Mouse (Mus musculus): ENCODE measurements around the gene Tchhl1.
A peak's percentile ranks its signal among the peaks of the same experiment; 100 is the strongest.
"Not testable (repeated sequence)": the region's sequence is repeated elsewhere in the genome, so short reads cannot be mapped to it uniquely, and the experiment has no call there.

Tchhl1 gene

GRCm38 (mm10) chr3:93468561-93468960 lies at the start of gene Tchhl1:
Gene Tchhl1, plus strand, starts transcription at chr3:93468754.
- DNase-seq: no peak

GRCm38 (mm10) chr3:93431673-93432072 lies 36.9 kb upstream of the Tchhl1 start:
- DNase-seq: no peak

- DNase-seq: no peak
These were observed 26.5 kb upstream of the Tchhl1 start, which contains the start of gene Tchh for GRCm38 (mm10) chr3:93442030-93442429. Gene Tchh, plus strand, starts transcription at chr3:93442330.

DNA sequence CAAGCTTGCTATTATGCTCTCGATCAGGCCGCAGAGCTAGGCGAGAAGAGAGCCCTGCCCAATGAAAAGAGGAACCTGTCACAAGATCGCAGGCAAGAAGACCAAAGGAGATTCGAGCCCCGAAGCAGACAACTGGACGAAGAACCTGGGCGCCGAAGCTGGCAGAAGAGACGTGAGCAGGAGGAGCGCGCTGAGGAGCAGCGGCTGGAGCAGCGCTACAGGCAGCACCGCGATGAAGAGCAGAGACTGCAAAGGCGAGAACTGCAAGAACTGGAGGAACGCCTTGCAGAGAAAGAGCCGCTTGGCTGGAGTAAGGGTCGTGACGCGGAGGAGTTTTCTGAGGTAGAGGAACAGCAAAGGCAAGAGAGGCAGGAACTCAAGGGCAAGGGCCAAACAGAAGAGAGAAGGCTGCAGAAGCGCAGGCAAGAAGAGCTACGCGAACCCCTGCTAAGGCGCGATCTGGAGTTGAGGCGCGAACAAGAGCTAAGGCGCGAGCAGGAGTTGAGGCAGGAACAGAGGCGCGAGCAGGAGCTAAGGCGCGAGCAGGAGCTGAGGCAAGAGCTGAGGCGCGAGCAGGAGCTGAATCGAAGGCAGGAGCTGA lies 25.0 kb upstream of the Tchhl1 start:
- peak; percentile 7 to 23 for DNase-seq

GRCm38 (mm10) chr3:93444343-93445164 lies 24.0 kb upstream of the Tchhl1 start:
- DNase-seq: peak; percentile 38 to 45

GRCm38 (mm10) chr3:93445165-93445705 lies 23.3 kb upstream of the Tchhl1 start:
- DNase-seq: peak; percentile 7 to 10

DNA sequence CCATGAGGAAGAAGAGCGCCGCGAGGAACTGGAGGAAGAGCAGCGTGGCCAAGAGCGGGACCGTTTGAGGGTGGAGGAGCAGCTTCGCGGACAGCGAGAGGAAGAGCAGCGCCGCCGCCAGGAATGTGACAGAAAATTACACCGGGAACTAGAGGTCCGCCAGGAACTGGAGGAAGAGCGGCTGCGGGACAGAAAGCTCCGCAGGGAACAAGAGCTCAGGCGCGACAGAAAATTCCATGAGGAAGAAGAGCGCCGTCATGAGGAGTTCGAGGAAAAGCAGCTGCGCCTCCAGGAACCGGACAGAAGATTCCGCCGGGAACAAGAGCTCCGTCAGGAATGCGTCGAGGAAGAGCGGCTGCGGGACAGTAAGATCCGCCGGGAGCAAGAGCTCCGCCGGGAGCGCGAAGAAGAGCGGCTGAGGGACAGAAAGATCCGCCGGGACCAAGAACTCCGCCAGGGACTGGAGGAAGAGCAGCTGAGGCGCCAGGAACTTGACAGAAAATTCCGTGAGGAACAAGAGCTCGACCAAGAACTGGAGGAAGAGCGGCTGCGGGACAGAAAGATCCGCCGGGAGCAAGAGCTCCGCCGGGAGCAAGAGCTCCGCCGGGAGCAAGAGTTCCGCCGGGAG lies 22.3 kb upstream of the Tchhl1 start:
- peak; percentile 28 to 34 for DNase-seq

- not testable (repeated sequence) for DNase-seq
These were observed 21.8 kb upstream of the Tchhl1 start for GRCm38 (mm10) chr3:93446756-93447137.

GRCm38 (mm10) chr3:93447138-93447841 lies 21.3 kb upstream of the Tchhl1 start:
- DNase-seq: peak; percentile 56 to 60

- DNase-seq: no peak
These were observed 2.0 kb upstream of the Tchhl1 start for GRCm38 (mm10) chr3:93466556-93466955.

DNA sequence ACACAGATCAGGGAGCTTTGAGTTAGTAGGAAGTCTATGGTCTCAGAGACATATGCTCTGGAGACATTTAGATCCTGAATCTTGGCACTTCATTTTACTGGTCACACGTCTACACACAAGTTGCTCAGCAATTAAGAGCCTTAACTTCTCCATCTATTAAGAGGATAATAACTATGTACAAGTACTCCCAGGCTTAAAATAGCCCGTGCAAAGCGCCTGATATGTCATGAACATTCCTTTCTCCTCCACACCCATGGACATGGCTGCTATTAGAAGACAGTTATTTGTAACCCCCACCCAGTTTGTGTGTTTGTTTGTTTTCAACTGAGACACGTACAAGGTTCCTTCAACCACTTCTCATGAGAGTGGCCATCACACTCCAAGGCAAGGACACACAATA lies 1.4 kb upstream of the Tchhl1 start:
- DNase-seq: no peak

- DNase-seq: no peak
These were observed 1.1 kb downstream of the Tchhl1 start for GRCm38 (mm10) chr3:93469629-93470028.

DNA sequence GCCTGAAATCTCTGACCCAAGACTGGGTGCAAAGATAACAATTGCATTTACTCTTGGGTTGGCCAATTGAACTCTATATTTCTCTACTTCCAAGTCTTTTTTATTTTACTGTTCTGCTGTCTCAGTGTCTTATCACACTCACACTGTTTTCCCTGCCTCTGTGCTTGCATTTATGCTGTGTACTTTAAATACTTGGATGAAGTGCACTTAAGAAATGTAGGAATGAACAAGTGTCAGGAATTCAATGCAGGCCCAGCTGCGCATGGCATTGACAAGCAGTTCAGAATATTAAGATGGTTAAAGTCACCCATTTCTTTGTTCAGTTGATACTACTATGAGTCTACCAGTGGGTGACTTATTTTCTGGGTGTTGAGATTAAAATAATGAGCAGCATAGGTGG lies 11.5 kb downstream of the Tchhl1 start:
- DNase-seq: no peak

DNA sequence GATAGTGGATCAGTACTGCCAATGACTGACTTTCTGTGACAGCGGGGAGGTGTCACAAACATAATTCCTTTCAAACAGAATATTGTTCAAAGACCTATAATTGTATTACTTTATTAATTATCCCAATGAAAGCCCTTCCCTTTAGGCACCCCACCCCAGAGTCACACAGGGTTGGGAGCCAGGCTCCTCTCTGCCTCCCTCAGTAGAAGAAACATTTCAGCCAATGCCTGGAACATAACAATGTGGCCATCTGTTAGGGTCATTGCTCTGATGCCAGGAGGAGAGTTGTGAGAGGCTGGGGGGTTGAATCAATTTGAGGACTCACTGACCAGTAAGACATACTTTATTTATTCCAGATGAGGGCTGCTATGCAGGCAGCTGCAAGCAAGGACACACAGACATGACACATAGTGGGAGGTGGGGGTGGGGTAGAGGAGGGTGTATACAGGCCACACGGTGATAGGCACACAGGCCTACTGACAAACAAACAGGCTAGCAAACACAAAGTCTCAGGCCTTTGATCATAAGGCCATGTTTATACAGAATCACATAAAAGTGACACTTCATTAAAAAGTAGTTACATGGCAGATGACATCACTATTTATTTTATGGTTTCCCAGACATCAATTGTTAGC lies 13.5 kb downstream of the Tchhl1 start:
- DNase-seq: no peak

- DNase-seq: no peak
These were observed 17.1 kb downstream of the Tchhl1 start for GRCm38 (mm10) chr3:93485611-93486010.

GRCm38 (mm10) chr3:93488541-93488940 lies 20.0 kb downstream of the Tchhl1 start:
- DNase-seq: no peak

DNA sequence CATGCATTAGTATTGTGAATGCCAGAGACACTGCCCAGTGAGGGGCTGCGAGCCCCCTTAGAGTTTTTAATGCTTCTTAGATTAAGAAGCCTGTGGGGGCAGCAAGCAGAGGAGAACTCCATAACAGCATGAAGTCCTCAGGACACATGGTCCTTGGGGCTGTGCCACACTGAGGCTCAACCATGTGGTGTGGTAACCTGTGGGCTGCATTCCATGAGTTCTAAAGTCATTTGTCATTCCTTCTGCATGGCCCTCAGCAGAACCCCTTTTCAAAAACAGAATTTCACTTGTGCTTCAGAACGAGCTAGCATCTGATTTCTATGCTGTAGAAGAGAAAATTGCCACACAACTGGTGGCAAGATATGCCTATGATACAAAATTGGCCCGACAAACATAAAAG lies 23.6 kb downstream of the Tchhl1 start:
- DNase-seq: no peak

DNA sequence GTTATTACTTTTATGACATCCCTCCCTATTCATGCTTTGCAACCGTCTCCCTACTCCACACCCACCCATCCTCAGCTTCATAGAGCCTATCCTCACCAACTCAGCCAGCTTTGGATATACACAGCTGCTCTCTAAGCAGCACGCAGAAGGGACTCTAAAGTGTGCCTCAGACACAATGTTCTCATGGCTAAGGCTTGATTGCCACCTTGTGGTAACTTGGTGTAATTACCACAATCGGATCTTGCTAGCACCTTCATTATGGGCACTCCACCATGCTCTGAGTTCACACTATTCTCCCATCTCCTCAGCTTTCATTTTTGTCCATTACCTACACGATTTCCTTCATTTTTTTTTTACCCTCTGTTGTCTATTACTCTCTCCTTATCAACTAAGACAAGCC lies 25.4 kb downstream of the Tchhl1 start:
- DNase-seq: peak; percentile 67 to 72

GRCm38 (mm10) chr3:93494774-93495173 lies 26.2 kb downstream of the Tchhl1 start:
- DNase-seq: not testable (repeated sequence)

- DNase-seq: no peak
These were observed 28.6 kb downstream of the Tchhl1 start for GRCm38 (mm10) chr3:93497131-93497530.

DNA sequence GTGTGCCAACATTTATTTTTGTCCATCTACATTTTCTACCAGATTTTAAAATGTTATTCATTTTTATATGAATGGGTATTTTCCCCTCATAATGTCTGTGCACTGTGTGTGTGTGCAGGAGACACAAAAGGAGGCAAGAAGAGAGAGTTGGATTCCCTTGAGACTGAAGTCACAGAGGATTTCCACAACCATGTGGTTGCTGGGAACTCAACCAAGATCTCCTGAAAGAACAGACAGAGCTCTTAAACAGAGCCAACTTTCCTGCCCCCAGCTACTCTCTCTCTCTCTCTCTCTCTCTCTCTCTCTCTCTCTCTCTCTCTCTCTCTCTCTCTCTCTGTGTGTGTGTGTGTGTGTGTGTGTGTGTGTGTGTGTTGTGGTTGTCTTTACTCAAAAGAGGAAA lies 30.6 kb downstream of the Tchhl1 start:
- no peak for DNase-seq

GRCm38 (mm10) chr3:93504536-93505189 lies 36.1 kb downstream of the Tchhl1 start:
- DNase-seq: no peak

Data from cerebellum, postnatal 14 days (tissue).